Mouse (Mus musculus) heart, postnatal 0 days (tissue): ENCODE results near the gene Gm20708.

ENCODE experiments used
- CTCF ChIP-seq: IDR thresholded peaks from 2 replicates; pipeline ENCODE4 v1.5.1; 2016; ENCODE audit warnings: antibody characterized with exemption, control low read depth, low read depth
- EP300 ChIP-seq: IDR thresholded peaks from 2 replicates; pipeline ENCODE4 v1.6.1; 2016; ENCODE audit warnings: antibody characterized with exemption, low read depth

GRCm38 (mm10) chr11:117792281-117792888 lies 17.1 kb upstream of the Gm20708 start:
- no peak for TF ChIP-seq CTCF
- no peak for TF ChIP-seq EP300
